Mouse (Mus musculus): Measurements from ENCODE around the gene F930015N05Rik. TPM values are rescaled to one million over a fixed set of nuclear protein-coding genes. Genes with fewer than 3 reads are reported as not detected.

F930015N05Rik gene
- 0.25 and 0.55 TPM in 2 replicates for polyA plus RNA-seq (2012; rRNA removed)

DNA sequence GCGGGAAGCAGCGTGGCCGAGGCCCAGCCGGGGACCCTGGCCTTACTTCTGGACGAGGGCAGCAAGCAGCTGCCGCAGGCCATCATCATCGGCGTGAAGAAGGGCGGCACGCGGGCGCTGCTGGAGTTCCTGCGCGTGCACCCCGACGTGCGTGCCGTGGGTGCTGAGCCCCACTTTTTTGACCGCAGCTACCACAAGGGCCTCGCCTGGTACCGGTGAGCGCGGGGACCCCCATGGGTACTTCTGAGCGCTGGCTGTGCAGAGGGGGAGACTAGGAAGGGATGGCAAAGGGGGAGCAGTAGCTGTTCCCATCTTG lies at the start of gene F930015N05Rik:
Gene F930015N05Rik (minus strand): TSS at position 242 of the 316 bp plus-strand sequence.
- H3K4me1 ChIP-seq (ENCODE audit: control insufficient read depth, insufficient read depth, low read length) = peaks cover 4% of the 10 kb centered on the region; the same call in 1 of the 2 replicates
- H3K4me3 ChIP-seq (replicated peaks; ENCODE audit: insufficient read depth, low read depth, low read length) = no peak within 1 kb of the TSS
- TF ChIP-seq POLR2A (IDR thresholded peaks at IDR 0.05; ENCODE audit: borderline replicate concordance, insufficient read depth, low read length) (no peak), CTCF (IDR thresholded peaks at IDR 0.05; ENCODE audit: borderline replicate concordance, insufficient read depth, low read depth, low read length) (no peak)
- no peak for DNase-seq
- H3K27ac ChIP-seq (ENCODE audit: insufficient read depth, low read length) = no peak within 1 kb of the TSS
- WGBS = under 1% methylated on average over 24 of the region's 24 CpGs
- no peaks in the 10 kb centered on the region; the same call in 1 of the 2 replicates for H3K27me3 ChIP-seq (ENCODE audit: control insufficient read depth, insufficient read depth, low read length)

DNA sequence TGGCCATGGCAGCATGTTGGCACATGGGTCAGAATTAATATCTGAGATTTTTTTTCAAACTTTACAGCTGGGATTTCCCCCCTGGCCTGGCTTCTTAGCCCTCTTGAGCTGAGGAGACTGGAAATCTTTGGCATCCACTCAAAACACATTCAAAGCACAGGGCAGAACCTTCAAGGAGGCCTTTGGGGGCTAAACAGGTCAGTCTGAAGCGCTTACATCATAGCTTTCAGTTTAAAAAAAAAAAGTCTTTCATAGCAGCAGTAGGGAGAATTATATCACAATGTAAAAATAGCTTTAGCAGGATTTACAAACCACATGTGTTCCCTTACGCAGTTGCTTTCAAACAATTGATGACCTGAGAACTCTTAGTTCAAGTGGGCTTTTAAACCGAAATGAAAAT lies 45.0 kb upstream of the F930015N05Rik start:
- Histone ChIP-seq H3K27ac (ENCODE audit: insufficient read depth, low read length) (no peak overlapping the region), H3K4me3 (replicated peaks; ENCODE audit: insufficient read depth, low read depth, low read length) (no peak overlapping the region), H3K27me3 (ENCODE audit: control insufficient read depth, insufficient read depth, low read length) (no peaks in the 10 kb centered on the region), H3K4me1 (ENCODE audit: control insufficient read depth, insufficient read depth, low read length) (no peaks in the 10 kb centered on the region)
- no peak for TF ChIP-seq CTCF (IDR thresholded peaks at IDR 0.05; ENCODE audit: borderline replicate concordance, insufficient read depth, low read depth, low read length)
- TF ChIP-seq POLR2A (IDR thresholded peaks at IDR 0.05; ENCODE audit: borderline replicate concordance, insufficient read depth, low read length) = no peak
- WGBS = 87% methylated on average over 3 of the region's 3 CpGs
- no peak for DNase-seq

DNA sequence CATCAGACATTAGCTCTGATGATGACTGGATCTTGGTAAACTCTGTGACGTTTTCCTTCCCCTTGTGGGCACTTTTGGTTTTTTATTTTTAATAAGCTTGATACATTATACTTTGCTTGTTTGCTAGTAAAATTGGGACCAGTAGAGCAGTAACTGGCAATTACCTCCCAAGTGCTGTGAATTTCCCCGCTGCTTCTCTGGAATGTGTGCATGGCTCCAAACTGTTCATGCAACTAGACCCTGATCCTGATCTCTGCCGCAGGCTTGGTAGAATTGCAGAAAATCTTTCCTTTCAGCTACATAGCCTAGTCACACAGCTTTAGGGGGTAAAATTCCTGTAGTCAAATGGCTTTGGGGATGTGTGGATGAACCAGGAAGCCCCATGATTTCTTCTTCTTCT lies 37.2 kb upstream of the F930015N05Rik start:
- no peaks in the 10 kb centered on the region for H3K4me1 ChIP-seq (ENCODE audit: control insufficient read depth, insufficient read depth, low read length)
- H3K27me3 ChIP-seq (ENCODE audit: control insufficient read depth, insufficient read depth, low read length) = no peaks in the 10 kb centered on the region
- WGBS = 85% methylated on average over 3 of the region's 3 CpGs
- H3K4me3 ChIP-seq (replicated peaks; ENCODE audit: insufficient read depth, low read depth, low read length) = no peak overlapping the region
- TF ChIP-seq CTCF (IDR thresholded peaks at IDR 0.05; ENCODE audit: borderline replicate concordance, insufficient read depth, low read depth, low read length) (no peak), POLR2A (IDR thresholded peaks at IDR 0.05; ENCODE audit: borderline replicate concordance, insufficient read depth, low read length) (no peak)
- no peak for DNase-seq
- H3K27ac ChIP-seq (ENCODE audit: insufficient read depth, low read length) = no peak overlapping the region

DNA sequence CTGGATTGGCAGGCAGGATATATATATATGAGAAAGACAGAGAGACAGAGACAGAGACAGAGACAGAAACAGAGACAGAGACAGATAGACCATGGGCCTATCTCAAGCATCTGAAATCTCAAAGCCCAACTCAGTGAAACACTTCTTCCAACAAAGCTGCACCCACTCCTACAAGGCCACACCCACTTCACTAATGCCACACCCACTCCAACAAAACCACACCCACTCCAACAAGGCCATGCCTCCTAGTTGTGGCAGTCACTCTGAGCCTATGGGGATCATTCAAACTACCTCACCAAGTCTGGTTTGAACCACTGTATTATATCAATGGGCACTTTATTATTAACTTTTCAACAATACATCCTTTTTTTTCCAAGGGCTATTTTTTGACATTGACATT lies 34.2 kb upstream of the F930015N05Rik start:
- DNase-seq = no peak
- Histone ChIP-seq H3K4me1 (ENCODE audit: control insufficient read depth, insufficient read depth, low read length) (no peaks in the 10 kb centered on the region), H3K4me3 (replicated peaks; ENCODE audit: insufficient read depth, low read depth, low read length) (no peak overlapping the region), H3K27ac (ENCODE audit: insufficient read depth, low read length) (no peak overlapping the region), H3K27me3 (ENCODE audit: control insufficient read depth, insufficient read depth, low read length) (no peaks in the 10 kb centered on the region)
- TF ChIP-seq CTCF (IDR thresholded peaks at IDR 0.05; ENCODE audit: borderline replicate concordance, insufficient read depth, low read depth, low read length) = no peak
- TF ChIP-seq POLR2A (IDR thresholded peaks at IDR 0.05; ENCODE audit: borderline replicate concordance, insufficient read depth, low read length) = no peak

DNA sequence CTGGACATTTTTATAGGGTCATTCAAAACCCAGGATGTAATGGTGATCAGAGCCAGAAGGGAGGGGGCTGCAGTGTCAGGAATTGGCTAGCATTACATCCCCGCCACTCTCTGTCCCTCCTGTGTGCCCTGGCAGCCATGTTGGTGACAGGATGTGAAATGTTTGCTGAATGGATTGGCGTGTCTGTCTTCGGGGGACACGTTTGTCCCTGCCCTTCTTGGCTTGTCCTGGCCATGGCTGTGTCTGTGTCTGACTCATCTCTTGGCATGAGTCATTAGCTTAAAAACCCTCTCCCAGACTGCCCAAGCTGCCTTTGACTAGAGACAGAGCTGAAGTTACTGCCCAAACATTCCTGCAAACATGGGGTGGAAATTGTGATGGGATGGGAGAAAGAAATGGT lies 32.3 kb upstream of the F930015N05Rik start:
- WGBS = 7% methylated on average over 4 of the region's 4 CpGs
- TF ChIP-seq CTCF (IDR thresholded peaks at IDR 0.05; ENCODE audit: borderline replicate concordance, insufficient read depth, low read depth, low read length) (no peak), POLR2A (IDR thresholded peaks at IDR 0.05; ENCODE audit: borderline replicate concordance, insufficient read depth, low read length) (no peak)
- Histone ChIP-seq H3K4me1 (ENCODE audit: control insufficient read depth, insufficient read depth, low read length) (no peaks in the 10 kb centered on the region), H3K27ac (ENCODE audit: insufficient read depth, low read length) (no peak overlapping the region), H3K4me3 (replicated peaks; ENCODE audit: insufficient read depth, low read depth, low read length) (no peak overlapping the region), H3K27me3 (ENCODE audit: control insufficient read depth, insufficient read depth, low read length) (no peaks in the 10 kb centered on the region)
- no peak for DNase-seq

DNA sequence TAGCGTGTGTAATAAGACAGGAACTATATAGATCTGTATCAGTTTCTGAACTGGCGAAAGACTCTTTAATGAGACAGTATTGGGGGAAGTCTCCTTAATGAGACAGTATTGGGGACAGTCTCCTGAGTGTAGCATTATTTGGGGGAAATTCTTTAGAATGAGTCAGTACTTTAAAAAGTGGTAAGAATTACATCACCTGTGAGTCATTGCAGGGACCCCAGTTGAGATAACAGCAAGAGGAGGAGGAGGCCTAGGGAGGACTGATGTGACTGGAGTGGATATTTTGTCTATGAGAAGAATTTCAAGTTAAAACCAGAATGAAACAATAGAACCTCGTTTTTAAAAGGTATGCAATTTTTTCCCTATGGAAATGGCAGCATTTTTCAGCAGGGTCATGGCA lies 25.3 kb upstream of the F930015N05Rik start:
- Histone ChIP-seq H3K4me3 (replicated peaks; ENCODE audit: insufficient read depth, low read depth, low read length) (no peak overlapping the region), H3K4me1 (ENCODE audit: control insufficient read depth, insufficient read depth, low read length) (no peaks in the 10 kb centered on the region), H3K27me3 (ENCODE audit: control insufficient read depth, insufficient read depth, low read length) (no peaks in the 10 kb centered on the region), H3K27ac (ENCODE audit: insufficient read depth, low read length) (no peak overlapping the region)
- no peak for DNase-seq
- TF ChIP-seq CTCF (IDR thresholded peaks at IDR 0.05; ENCODE audit: borderline replicate concordance, insufficient read depth, low read depth, low read length) (no peak), POLR2A (IDR thresholded peaks at IDR 0.05; ENCODE audit: borderline replicate concordance, insufficient read depth, low read length) (no peak)
- 77% methylated on average over 3 of the region's 3 CpGs for WGBS

DNA sequence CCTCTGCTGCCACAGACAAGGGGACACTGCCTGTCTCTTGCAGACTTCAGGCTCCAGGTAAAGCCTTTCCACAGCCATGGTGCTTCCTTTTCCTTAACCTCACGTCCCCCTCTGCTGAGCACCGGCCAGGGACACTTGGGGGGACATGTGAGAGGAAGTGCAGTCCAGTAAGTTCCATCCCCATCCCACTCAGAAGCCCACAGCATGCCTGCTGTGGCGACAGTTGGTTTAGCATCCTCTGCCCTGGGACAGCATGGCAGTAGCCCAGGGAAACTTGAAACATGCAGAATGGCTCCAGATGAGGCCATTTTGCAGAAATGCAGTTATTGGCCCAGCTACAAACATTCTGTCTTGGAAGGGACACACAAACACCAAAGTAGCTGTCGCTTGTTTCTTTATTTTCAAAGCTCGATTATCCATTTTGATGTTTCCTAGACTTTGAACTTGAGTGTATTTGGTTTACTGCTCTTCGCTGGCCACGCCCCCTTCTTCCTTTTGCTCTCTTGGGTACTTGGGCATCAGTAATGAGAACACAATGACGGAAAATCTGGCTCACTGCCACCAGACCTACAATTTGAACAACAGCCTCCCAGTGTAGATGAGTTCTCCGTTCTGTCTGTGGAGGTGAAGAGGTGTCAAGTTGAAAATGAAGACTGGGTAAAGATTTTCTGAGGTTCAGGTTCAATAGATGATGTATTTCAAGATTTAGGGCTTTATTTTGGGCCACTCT lies 12.3 kb upstream of the F930015N05Rik start:
- WGBS = 18% methylated on average over 9 of the region's 9 CpGs
- no peak overlapping the region for H3K4me3 ChIP-seq (replicated peaks; ENCODE audit: insufficient read depth, low read depth, low read length)
- no peak for DNase-seq
- TF ChIP-seq CTCF (IDR thresholded peaks at IDR 0.05; ENCODE audit: borderline replicate concordance, insufficient read depth, low read depth, low read length) = no peak
- H3K4me1 ChIP-seq (ENCODE audit: control insufficient read depth, insufficient read depth, low read length) = peaks cover 5% of the 10 kb centered on the region; the same call in 1 of the 2 replicates
- no peak overlapping the region for H3K27ac ChIP-seq (ENCODE audit: insufficient read depth, low read length)
- H3K27me3 ChIP-seq (ENCODE audit: control insufficient read depth, insufficient read depth, low read length) = no peaks in the 10 kb centered on the region; the same call in 1 of the 2 replicates

DNA sequence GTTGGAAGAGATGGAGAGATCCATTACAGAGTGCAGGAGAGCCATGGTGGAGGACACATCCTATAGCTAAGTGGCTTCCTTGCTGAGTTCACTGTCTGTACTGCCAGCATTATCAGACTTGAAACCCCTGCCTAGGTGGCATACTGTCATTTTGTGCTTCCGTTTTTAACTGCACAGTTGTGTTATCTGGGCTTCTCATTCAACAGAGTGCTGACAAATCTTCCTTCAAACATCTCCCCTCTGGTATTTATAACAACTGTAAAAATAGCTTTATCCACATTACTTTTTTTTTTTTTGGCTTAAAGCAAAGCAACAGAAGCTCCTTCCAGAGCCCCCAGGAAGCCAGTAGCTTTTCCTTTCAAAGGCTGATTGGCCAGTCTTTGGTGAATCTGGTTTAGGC lies 8.8 kb upstream of the F930015N05Rik start:
- TF ChIP-seq POLR2A (IDR thresholded peaks at IDR 0.05; ENCODE audit: borderline replicate concordance, insufficient read depth, low read length) (no peak), CTCF (IDR thresholded peaks at IDR 0.05; ENCODE audit: borderline replicate concordance, insufficient read depth, low read depth, low read length) (no peak)
- Histone ChIP-seq H3K27ac (ENCODE audit: insufficient read depth, low read length) (no peak overlapping the region), H3K4me3 (replicated peaks; ENCODE audit: insufficient read depth, low read depth, low read length) (no peak overlapping the region), H3K4me1 (ENCODE audit: control insufficient read depth, insufficient read depth, low read length) (peaks cover 5% of the 10 kb centered on the region; the same call in 1 of the 2 replicates), H3K27me3 (ENCODE audit: control insufficient read depth, insufficient read depth, low read length) (no peaks in the 10 kb centered on the region; the same call in 1 of the 2 replicates)
- 91% methylated on average over 1 of the region's 1 CpGs for WGBS
- DNase-seq = no peak

Measured in cerebellum, adult 2 months (tissue).